Mouse (Mus musculus) hindbrain, embryonic 16.5 days (tissue): ENCODE results near the gene Slc25a51. TPM values are rescaled to one million over a fixed set of nuclear protein-coding genes. Genes with fewer than 3 reads are reported as not detected.

Experiments used
- ATAC-seq: fragments of 200-750 bp; cut with Nextera tagmentation; 2 replicates; pipeline ENCODE4 v1.8.0; 2017; ENCODE audit warnings: moderate TSS enrichment, moderate library complexity
- H3K27ac ChIP-seq: fragments of 300-500 bp; sonication (generic); 2 replicates; pipeline ENCODE4 v1.5.1; 2014; ENCODE audit warnings: low read depth, mild to moderate bottlenecking, control low read depth, low read length, moderate library complexity
- H3K27me3 ChIP-seq: fragments of 300-500 bp; sonication (generic); replicated peaks from 2 replicates; pipeline ENCODE4 v1.6.1; 2014; ENCODE audit warnings: low read length; ENCODE audit not compliant: control insufficient read depth, insufficient read depth
- H3K36me3 ChIP-seq: fragments of 300-500 bp; sonication (generic); 2 replicates; pipeline ENCODE4 v1.6.1; 2014; ENCODE audit warnings: mild to moderate bottlenecking, low read length, moderate library complexity, mixed read lengths; ENCODE audit not compliant: control insufficient read depth, insufficient read depth
- H3K4me1 ChIP-seq: fragments of 300-500 bp; sonication (generic); 2 replicates; pipeline ENCODE4 v1.6.1; 2014; ENCODE audit warnings: low read depth, low read length; ENCODE audit not compliant: control insufficient read depth, insufficient read depth
- H3K4me2 ChIP-seq: fragments of 300-500 bp; sonication (generic); 2 replicates; pipeline ENCODE4 v1.6.1; 2014; ENCODE audit warnings: mild to moderate bottlenecking, low read length, control low read depth, moderate library complexity
- H3K4me3 ChIP-seq: fragments of 300-500 bp; sonication (generic); 2 replicates; pipeline ENCODE4 v1.5.1; 2014; ENCODE audit warnings: mild to moderate bottlenecking, low read length, control low read depth, moderate library complexity
- H3K9ac ChIP-seq: fragments of 300-500 bp; sonication (generic); 2 replicates; pipeline ENCODE4 v1.6.1; 2014; ENCODE audit warnings: low read depth, mild to moderate bottlenecking, control low read depth, low read length, moderate library complexity
- H3K9me3 ChIP-seq: fragments of 300-500 bp; sonication (generic); 2 replicates; pipeline ENCODE4 v1.6.1; 2014; ENCODE audit warnings: mild to moderate bottlenecking, low read length, moderate library complexity; ENCODE audit not compliant: control insufficient read depth
- WGBS: fragments of 180-500 bp; shearing (Covaris S2); extraction: QIAGEN DNeasy Blood & Tissue Kit; methylation state at CpG from one replicate; pipeline ENCODE4 v1.1.7; 2014; 5-methylcytosine and 5-hydroxymethylcytosine counted together
- microRNA-seq: library from miRNA; unstranded; fragments of <30 nt; microRNA quantifications from one replicate; pipeline ENCODE4, GENCODE M21; 2017
- polyA plus RNA-seq: library from polyadenylated mRNA; unstranded; fragments of >200 nt; fragmentation: Nextera tagmentation; extraction: Ambion mirVana; gene quantifications from 2 replicates; pipeline ENCODE4 v1.2.1, GENCODE M21; 2015

Gene Slc25a51
- polyA plus RNA-seq, 1 experiment from 2014 or later, result 59.4 TPM

DNA sequence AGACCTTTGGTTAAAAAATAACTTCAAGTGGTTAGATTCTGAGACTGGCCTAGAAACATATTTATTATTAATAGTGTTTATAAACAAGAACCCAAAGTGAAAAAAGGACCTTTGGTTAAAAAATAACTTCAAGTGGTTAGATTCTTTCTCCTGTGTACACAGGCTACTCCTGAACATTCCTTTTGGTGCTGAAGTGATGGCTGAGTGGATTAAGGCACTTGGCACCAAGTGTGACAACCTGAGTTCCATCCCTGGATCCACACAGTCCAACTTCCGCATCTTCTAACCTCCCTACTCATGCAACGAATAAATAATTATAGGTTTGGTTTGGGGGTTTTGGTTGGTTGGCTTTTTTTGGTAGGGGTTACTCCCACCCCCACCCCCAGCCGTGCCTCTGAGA, 37.3 kb downstream of the Slc25a51 start:
- Histone ChIP-seq H3K4me3 (no peak overlapping the region), H3K9ac (no peak overlapping the region), H3K36me3 (peaks cover 33% of the 10 kb centered on the region), H3K9me3 (no peaks in the 10 kb centered on the region), H3K27ac (no peak overlapping the region), H3K4me2 (no peak overlapping the region), H3K4me1 (no peaks in the 10 kb centered on the region), H3K27me3 (no peaks in the 10 kb centered on the region)
- WGBS, result 81% methylated on average over 3 of the region's 3 CpGs
- ATAC-seq, result no peak

GRCm38 (mm10) chr4:45356653-45357052, 51.9 kb downstream of the Slc25a51 start:
- WGBS, result 96% methylated on average over 3 of the region's 3 CpGs
- Histone ChIP-seq H3K27ac (no peak overlapping the region), H3K9ac (no peak overlapping the region), H3K4me2 (no peak overlapping the region), H3K4me3 (no peak overlapping the region), H3K9me3 (no peaks in the 10 kb centered on the region), H3K27me3 (no peaks in the 10 kb centered on the region), H3K4me1 (no peaks in the 10 kb centered on the region), H3K36me3 (peaks cover 7% of the 10 kb centered on the region; the same call in 1 of the 2 replicates)
- ATAC-seq, result no peak

Small RNA genes lying within 50 kb of the gene (microRNA-seq; reads per million reads assigned to microRNA genes)
- not detected for gene Gm25692

Other genes starting within 250 kb of the Slc25a51 start
- 2.2 and 3.2 TPM in 2 replicates for gene Frmpd1, start 223.9 kb downstream of the Slc25a51 start, polyA plus RNA-seq
- gene Trmt10b, start 111.6 kb downstream of the Slc25a51 start, polyA plus RNA-seq, result 24.4 and 24.7 TPM in 2 replicates
- gene Dcaf10, start 66.7 kb downstream of the Slc25a51 start, polyA plus RNA-seq, result 5.9 and 7.5 TPM in 2 replicates
- gene Exosc3, start 66.0 kb downstream of the Slc25a51 start, polyA plus RNA-seq, result 30.7 and 34.4 TPM in 2 replicates
- gene Shb, start 123.7 kb upstream of the Slc25a51 start, polyA plus RNA-seq, result 2.6 and 3.8 TPM in 2 replicates